Mouse (Mus musculus): ENCODE results near the gene Tcf7l2.

Gene Tcf7l2

DNA sequence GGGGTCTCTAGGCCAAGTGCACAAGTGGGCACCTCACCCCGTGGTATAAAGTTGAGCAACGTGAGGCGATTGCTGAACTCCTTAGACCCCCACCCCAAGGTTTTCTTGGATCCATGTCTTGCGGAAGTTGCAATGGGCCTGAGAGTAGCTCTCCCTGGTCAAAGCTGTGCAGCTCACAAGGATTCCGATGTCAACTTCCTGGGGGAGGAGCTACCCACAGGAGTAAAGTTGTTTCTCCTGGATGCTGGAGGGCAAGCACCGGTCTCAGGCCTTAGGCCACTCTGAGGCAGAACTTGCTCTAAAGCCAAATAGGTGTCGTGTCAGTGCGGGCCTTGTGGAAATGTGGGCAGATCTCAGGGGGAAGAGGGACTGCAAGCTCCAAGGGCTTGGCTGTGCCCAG lies 12.2 kb upstream of the Tcf7l2 start:
- DNase-seq (ENCODE audit: low spot score in 2 of 2) = no peak

DNA sequence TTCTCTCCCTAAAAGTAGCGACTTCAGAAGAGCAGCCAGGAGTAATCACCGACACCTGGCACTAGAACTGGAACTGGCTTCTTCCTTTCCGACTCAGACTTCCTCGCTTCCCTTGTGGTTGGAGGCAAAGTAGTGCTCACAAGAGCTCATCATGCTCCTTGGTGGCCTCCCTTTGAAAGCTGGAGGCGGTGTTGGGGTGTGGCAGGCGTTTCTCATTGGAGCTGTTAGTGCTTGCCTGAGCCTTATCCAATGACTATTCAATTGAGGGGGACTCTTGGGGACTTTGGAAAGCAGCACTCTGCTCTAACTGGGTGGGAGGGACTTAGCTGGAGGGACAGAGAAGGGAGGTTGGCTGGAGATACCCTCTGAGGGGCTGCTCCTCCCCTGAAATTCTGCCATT lies 9.1 kb upstream of the Tcf7l2 start:
- no peak for DNase-seq (ENCODE audit: low spot score in 2 of 2)

DNA sequence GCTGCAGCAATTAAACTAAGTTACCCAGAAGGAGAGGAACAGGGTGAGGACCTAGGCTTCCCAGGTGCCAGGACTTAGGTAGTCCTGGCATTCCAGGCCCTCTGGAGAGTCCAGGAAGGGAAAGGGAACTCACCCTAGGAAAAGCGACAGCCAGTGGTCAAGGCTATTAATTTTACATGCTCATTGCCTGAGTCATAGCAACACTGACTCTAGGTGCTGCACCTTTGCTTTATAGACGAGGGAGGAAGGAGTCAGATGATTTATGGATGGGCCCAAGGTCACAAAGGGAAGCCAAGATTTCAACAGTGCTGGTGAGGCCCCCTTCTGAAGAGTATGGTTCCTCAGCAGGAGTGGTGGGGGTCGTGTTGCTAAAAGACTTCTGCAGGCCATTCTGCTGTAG lies 8.6 kb upstream of the Tcf7l2 start:
- no peak for DNase-seq (ENCODE audit: low spot score in 2 of 2)

DNA sequence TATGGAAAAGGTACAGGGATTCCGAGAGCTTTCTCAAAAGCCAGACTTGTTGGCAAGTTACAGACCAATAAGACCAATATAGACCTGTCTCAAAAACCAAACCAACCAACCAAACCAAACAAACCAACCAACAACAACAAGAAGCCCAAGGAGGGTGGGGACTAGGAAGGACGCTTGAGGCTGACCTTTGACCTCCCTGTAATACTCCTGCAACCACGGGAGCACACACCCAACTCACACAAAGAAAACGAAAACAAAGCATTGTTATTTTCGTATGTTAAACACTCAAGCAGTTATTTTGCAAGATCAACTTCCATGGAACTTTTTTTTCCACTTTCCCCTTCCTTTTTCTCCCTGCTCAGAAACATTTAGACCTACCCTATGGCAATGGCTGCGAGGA lies 5.6 kb upstream of the Tcf7l2 start:
- DNase-seq (ENCODE audit: low spot score in 2 of 2) = no peak

DNA sequence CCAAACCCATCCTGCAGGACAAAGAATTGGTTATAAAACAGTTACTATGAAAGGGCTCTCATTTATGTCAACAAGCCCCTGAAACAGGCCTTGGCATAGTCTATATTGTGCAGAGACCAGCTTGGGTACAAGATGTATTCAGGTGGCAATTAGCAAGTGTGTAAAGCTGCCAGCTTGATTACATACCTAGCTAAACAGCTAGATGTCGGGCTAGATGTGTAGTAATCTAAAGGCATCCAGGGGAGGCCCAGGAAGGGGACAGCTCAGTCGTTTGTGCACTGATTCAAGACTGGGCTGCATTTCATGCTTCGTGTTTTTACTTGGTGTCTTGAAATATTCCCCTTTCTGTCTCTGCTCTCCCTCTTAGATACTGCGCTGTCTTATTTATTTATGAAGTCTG lies 1.9 kb upstream of the Tcf7l2 start:
- DNase-seq (ENCODE audit: low spot score in 2 of 2) = no peak

DNA sequence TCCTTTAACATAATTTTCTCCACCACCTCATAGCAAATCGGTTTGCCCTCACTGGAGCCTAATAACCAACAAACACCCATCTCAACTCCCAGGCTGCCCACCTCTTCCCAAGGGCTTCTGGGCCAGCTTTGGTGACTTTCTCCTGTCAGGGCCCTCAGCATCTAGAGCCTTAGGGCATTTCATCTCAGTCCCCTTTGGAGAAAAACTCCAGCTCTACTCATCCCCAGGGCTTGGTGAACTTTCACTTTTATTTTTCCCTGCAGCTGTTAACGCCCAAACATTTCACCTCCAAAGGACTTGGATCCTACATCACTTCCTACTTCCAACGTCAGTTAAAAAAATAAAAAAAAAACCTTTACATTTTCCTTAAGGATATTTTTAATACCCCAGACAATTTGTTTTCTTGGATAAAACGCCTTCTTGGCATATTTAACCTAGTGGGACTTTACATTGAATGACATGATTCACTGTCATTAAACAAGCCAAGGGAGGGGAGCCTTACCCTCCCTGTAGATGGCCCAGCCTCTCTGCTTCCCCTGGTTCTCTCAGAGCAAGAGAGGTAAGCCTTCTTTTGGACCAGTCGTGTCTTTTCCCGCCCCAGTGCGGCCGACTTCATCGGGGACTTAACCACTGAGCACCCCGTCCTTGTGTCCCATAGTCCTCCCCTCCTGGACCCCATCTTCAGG lies 724 bp upstream of the Tcf7l2 start:
- DNase-seq (ENCODE audit: low spot score in 2 of 2) = no peak

DNA sequence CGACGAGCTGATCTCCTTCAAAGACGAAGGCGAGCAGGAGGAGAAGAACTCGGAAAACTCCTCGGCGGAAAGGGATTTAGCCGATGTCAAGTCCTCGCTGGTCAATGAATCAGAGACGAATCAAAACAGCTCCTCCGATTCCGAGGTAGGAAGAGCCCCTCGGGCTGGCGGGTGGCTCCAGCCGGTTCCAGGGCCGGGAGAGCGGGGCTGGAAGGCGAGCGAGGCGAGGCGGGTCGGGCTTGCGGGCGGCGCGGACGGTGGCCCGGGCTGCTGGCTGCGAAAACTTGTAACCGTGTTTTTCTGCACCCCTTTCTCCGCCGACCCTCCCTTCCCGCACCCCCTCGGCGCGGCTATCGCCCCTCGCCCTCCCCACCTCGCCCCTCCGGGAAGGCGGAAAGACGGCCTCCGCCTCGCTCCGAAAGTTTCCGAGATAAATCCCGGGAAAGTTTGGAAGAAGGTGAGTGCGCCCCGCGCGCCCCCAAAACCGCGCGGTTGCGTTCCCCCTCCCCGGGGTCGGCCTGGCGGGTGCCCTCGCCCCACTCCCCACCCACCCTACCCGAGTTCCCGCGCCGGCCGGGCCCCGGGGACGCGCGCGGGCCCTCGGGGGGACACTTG lies 873 bp downstream of the Tcf7l2 start:
- peak in 1 of 2 experiments; percentile 15 for DNase-seq (ENCODE audit: low spot score in 2 of 2)

DNA sequence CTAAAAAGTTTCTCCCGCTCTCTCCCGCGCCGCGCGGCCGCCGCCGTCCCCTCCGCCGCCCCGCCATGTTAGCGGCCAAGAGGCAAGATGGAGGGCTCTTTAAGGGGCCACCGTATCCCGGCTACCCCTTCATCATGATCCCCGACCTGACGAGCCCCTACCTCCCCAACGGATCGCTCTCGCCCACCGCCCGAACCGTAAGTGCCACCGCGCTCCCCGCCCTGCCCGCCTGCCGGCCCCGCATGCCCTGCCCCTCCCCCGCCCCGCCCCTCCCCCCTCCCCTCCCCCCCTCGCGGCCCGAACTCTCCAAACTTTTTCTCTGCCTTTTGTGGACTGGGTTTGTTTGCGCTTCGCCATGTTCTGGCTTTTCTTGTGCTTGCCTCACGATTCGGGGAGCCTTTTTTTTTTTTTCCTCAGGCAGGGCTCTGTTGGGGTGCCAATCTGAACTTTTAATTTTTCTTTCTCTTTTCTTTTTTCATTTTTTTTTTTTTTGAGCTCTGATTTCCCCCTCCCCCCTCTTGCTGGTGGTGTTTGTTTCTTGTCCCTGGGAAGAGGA lies 1.5 kb downstream of the Tcf7l2 start:
- DNase-seq (ENCODE audit: low spot score in 2 of 2) = peak in 1 of 2 experiments; percentile 16

DNA sequence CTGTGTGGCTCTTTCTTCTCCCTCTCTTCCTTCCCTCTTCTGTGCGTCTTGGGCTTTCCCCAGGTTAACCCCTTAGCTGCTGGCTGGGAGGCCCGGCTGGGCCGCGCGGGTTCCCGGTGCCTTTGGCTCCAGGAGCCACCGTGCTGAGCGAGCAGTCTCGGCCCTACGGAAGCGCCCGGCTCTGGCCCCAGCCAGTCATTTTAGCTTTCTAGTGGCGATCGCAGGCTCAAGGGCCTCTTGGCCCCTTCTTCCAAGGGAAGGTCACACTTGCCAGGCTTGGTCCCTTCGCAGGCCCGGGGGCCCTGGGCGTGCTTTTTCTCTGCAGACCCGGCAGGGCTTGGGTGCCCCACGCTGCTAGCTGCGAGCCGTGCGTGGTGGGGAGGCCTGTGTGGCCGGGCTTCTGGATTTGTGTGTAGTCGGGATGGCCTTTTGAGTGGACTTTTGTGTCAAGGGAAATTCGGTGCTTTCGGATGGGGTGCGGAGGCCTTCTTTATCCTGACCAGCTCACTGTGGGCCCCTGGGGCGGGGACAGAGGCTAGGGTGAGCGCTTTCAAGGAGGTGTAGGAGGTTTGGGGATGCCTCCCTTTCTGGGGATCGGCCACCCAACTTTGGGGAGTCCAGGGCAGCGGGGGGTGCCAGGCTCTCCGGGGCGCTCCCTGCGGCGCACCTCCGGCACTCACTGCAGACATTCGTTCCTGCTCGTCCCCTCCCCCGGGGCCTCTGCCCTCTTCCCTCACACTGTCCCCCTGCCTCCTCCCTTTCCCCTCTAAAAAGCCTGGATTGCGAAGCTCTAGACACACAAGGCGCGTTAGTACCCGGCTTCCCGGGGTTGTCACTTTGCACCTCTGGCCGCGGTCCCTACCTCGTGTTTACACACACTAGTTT lies 2.2 kb downstream of the Tcf7l2 start:
- DNase-seq (ENCODE audit: low spot score in 2 of 2) = peak in 1 of 2 experiments; percentile 24

DNA sequence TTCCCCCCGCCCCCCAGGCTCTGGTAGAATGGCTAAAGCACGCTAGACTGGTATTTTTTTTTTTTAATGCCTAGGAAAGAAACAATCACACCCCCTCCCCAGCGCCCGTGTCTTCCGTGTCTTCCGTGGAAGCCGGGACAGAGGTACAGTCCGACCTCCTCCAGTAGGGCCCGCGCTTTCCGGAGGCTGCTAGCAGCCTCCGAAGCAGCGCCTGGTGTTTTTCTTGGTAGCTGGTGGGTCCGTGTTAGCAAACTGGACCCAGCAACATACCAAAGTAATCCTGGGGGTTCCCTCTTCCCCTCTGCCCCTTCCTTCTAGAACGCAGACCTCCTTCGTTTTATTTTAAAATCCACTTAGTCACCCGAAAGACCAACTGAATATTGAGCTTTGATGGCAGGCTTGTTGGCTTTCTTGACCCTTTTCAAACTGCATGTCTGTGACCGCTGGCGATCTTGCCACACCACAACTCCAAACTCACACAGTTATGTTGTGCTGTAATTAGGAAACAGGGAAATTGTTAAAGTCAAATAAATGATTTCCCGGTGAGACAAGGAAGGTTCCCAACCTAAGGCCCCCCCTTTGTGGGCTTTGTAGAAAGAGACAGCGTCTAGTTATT lies 3.1 kb downstream of the Tcf7l2 start:
- no peak for DNase-seq (ENCODE audit: low spot score in 2 of 2)

DNA sequence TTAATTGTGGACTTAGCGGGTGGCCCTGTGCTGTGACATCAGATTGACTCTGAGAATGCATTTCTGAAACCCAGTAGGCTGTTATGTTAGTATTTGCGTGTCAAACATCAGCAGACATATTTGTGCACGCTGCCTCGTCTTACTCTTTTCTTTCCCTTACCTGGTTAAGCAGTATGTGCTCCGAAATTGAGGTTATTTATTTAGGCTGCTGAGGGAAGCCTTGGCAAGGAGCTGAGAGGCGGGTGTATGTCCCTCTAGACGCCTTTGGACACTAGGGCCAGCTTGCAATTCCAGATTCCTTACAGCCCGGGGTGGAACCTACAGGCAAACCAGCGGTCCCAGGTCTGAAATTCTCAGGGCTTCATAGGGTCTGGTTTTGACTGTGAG lies 3.6 kb downstream of the Tcf7l2 start:
- no peak for DNase-seq (ENCODE audit: low spot score in 2 of 2)

DNA sequence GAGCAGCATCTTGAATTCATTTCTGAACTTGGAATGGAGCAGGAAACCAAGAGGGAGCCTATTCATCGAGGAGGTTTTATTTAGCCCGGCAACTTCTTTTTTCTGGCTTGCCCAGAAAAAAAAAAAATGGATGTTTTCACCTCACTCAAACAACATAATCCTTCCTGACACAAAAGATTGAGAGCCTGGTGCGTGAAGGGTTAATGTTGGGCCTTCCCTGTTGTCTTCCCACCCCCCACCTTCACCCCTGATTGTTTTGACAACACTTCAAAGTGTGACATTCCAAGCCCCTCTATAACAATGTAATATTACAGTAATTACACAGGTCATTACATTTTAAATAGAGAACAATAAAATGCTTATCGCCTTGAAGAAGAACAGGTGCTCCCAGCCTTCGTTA lies 4.6 kb downstream of the Tcf7l2 start:
- no peak for DNase-seq (ENCODE audit: low spot score in 2 of 2)

DNA sequence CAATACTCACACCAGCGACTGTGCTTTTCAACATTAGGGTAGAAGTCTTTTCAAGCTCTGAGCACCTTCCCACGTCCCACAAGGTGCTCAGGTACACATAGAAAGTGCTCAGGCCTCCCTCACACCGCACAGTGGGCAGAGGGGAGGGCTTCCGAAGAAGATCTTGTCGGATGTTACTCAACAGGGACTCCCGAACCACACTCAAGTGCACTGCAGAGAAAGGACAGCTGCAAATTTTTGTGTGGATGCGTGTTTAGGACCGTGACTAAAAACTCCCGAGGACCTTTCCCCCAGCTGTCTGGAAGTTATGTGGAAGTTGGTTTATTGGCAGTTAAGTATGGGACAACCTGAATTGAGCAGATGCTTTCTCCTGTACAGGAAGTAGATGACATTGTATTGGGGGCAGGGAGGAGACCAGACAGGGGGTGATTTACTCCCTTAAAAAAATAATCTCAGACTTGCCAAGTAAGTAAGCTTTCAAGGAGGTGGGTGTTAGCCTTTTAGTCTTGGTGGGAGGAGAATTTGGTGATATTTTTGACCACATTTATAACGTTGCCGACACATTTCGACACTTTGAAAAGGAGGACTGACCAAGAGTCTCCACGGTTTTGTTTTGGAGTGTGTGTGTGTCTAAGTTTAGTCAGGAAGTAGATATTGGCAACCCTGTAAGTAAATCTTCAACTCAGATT lies 5.8 kb downstream of the Tcf7l2 start:
- no peak for DNase-seq (ENCODE audit: low spot score in 2 of 2)

DNA sequence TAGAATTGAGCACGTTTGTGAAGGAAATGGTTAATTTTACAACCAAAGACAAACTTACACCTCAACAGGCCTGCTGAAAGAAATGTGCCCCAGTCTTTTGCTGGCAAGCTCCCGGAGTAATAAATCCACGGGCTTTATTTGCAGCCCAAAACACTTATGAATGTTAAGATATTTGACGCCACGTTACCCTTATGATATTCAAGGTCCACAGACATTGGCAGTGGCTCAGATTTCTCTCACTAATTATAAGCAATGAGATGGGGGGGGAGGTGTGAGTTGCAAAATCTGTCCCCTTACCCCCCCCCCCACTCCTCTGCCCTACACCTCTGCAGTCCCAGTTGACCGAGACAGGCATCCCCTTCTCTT lies 6.3 kb downstream of the Tcf7l2 start:
- DNase-seq (ENCODE audit: low spot score in 2 of 2) = no peak

DNA sequence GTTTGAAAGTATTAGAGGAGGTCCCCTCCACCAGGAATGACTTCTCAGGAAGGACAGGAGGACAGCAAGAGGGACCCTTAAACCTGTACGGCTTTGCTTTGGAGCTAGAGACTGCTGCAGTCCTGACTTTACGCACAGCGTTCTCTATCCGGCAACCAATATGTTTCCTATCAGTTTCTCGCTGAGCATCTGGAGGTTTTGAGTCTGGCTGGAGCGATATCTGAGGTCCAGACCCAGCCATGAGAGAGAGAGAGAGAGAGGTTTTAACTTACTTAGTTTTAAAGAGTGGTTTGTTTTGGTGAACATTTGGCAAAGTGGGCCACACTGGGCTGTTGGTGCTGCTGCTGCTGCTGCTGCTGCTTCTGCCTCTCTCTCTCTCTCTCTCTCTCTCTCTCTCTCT lies 7.2 kb downstream of the Tcf7l2 start:
- DNase-seq (ENCODE audit: low spot score in 2 of 2) = no peak

DNA sequence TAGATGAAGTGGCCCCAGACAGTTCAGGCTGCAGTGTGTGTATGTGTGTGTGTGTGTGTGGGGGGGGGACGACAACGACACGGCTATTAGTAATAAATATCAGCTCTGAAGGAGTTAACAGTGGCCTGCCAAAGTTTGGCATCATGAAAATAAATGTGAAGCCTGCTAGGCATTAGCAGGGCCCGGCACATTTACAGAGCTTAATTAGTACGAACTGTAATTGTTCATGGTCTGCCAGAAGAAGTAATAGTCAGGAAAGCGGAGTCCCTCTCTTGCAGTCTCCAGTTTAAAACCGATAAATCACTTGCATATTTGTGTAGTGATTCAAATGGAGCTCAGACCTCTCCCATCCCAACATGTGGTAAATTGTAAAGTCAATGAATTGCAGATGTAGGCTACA lies 7.9 kb downstream of the Tcf7l2 start:
- DNase-seq (ENCODE audit: low spot score in 2 of 2) = no peak

DNA sequence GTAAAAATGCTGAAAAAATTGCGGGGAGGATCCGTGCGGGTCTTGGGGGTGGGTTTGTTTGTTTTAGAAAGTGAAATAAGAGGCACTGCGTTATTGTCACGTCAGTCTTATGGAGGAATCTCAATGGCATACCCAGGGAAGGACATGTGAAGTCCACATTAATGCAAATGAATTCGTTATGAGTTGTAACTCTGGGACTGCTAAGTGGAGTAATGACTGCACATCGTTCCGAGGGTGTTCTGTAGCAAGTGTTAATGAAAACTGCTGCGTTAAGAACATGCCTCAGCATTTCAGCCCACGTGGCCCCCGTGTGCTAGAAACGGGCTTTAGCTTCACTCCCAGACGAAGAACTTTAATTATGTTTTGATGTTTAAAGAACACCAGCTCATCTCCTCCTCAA lies 8.4 kb downstream of the Tcf7l2 start:
- no peak for DNase-seq (ENCODE audit: low spot score in 2 of 2)

DNA sequence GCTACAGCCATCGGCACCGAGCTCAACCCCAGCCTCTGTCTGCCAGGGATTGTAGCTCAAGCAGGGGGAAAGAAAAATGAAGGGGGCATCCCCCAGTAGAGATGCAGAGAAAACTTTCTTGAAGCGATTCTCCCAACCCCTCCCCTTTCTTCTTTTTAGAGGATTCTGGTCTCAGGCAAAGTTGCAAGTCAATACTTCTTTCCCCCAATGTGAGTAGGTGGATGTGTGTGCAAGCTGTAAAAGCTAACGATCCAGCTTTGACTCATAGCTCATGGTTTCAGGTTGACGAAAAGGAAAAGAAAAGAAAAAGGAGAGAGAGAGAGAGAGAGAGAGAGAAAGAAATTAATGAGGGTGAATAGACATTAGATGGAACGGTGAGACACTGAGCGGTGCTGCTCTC lies 8.8 kb downstream of the Tcf7l2 start:
- DNase-seq (ENCODE audit: low spot score in 2 of 2) = no peak

DNA sequence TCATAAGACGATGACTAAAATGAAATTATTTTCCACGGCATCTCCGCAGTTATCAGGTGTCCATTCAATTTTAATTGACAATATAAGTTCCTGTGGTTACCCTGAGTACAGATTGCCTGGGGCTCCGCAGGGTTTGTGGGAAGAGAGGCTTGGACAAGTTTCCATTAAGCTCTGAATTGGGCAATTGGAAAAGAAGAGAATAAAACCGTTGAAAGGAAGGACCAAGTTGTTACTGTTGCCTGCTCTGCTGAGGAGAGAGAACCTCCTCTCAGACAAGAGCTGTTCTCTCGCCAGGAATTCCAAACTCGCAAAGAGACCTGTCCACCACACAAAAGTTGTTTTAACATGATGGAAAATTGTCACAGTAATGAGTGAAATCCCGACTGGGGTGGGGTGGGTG lies 11.2 kb downstream of the Tcf7l2 start:
- DNase-seq (ENCODE audit: low spot score in 2 of 2) = no peak

DNA sequence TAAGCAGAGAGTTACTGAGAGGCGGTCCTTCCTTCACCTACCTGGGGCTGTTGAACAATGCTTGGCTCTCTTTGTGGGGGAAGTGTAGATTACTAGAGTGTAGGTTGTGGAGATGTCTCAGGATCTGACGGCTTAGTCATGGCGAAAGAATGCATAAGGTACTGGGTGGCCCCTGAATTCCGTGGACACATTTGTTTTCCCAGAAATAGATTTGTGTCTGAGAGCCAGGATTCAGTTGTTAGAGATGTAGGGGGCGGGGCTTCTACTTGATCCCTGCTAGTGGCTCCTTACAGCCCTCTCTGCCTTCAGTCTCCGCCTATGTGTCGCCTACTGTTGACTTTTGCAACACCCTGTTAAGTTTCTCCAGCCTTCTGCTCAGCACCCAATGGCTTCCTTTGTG lies 12.7 kb downstream of the Tcf7l2 start:
- no peak for DNase-seq (ENCODE audit: low spot score in 2 of 2)

DNA sequence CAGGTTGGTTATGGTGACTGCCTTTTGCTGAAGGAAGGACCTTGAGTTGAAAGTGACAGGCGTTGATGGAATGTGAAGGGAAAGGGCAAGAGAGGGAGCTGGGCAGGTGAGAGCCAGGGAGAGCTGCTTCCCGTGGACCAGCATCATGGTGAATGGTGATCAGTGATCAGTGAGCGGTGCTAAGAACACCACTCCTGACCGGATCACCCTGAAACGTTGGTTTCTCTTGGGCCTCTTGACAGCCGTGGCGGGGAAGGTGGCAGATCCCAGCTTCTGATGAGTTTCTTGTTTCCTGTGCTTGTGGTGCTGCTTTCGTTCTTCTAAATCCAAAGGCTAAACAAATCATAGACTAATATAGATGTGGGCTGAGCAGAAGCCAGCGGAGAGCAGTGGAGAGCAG lies 13.8 kb downstream of the Tcf7l2 start:
- DNase-seq (ENCODE audit: low spot score in 2 of 2) = no peak

DNA sequence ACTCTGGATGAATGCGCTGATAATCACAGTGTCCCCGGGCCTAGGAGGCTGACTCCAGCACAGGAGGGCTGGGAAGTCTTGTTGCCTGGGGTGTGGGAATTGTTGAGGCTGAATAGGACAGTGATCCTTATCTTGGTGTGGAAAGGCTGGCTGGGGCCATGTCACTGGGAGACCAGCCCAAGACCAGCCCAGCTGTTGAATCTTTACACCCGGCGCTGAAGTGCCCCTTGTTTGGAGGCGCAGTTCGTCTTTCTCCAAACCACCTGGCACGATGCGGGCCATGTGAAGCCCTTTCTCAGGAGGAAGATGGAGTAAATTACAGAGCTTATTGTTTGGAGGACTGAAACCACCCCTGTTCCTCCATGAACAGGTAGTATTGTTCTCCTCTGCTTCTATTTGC lies 15.1 kb downstream of the Tcf7l2 start:
- no peak for DNase-seq (ENCODE audit: low spot score in 2 of 2)

Measured in spleen, postnatal 14 days (tissue).